Mouse (Mus musculus) kidney, adult 2 months (tissue): ENCODE results near the gene Acot7.

ENCODE experiments used
- CTCF ChIP-seq: fragments of 200-500 bp; conservative IDR thresholded peaks from 2 replicates; pipeline ENCODE4 v1.5.1; 2011; ENCODE audit warnings: low read depth, mild to moderate bottlenecking, control low read depth, low read length, moderate library complexity, mixed read lengths; ENCODE audit not compliant: insufficient read depth, insufficient read length
- POLR2A ChIP-seq: fragments of 200-500 bp; IDR thresholded peaks from one replicate; pipeline ENCODE4 v1.6.1; 2011; ENCODE audit warnings: low read depth, low read length, control low read depth

- TF ChIP-seq CTCF (no peak), POLR2A (no peak)
Measured at GRCm38 (mm10) chr4:152221411-152221887, 43.5 kb downstream of the Acot7 start.
